Mouse (Mus musculus): ENCODE results near the gene Slc19a2.

DNA sequence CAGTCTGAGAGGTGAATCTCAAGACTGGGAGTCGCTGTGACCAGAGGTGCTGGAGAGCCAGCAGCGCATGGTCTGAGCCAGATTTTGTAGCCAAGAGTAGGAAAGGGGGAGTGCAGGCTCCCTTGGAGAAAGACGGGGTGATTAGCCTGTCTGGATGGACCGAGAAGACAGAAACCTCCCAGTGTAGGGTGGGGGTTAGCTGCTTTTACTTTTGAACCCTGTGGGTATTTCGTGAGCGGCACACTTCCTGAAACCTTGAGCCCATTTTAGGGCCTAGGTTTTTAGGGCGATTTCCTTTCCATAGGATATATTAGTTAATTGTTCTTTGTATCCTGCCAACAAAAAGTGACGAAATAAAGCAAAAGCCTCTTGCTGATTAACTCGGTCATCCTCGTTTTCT is 875 bp upstream of the Slc19a2 start:
- TF ChIP-seq ZNF384 (IDR thresholded peaks at IDR 0.05; ENCODE audit: low read depth, low read length) (no peak), ZC3H11A (IDR thresholded peaks at IDR 0.05; ENCODE audit: borderline replicate concordance, low read depth, low read length) (no peak), MAFK (IDR thresholded peaks at IDR 0.05; ENCODE audit: insufficient read depth, low read depth, low read length) (no peak)

Measured in ES-E14 (cell line).